Mouse (Mus musculus): ENCODE measurements around the gene Zdhhc16.

DNA sequence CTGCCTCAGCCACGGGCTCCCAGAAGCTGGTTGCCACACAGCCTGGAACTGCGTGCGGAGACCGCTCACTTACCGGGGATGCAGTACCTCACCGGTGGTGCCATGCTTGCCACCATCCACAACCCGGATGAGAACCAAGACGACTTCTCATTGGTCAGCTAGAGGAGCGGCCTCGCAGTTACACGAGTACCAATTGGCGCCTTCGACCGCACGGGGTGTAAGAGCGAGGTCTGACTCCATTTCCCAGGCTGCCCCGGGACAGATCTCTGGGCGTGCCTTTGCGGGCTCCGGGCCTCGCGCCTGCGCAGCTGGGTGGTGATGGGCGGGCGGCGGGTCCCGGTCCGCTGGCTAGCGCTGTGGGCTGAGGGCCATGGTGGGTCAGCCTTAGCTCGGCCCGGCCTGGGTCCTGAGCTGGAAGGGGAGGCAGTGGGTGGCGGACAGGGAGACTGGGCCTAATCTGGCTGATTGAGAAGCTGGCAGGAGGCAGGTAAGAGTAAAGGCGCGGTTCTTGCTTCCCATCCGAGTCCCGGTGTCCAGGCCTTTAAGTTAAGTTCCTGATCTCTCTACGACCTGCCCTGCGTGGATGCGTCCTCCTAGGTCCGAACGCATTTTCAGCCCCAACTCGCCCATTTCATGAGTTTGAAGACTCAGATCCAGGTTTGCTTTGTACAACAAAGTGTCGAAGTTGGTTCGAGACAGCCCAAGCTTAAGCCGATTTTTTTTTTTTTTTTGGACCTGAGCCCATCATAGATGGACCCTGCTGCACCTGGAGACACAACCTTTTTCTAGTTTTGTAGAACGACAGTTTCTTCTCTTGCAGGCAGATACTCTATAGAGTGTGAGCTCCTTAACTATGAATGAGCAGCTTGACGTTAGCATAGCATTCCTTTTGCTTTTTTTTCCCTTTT lies at the start of gene Zdhhc16, which contains the start of gene Exosc1:
- TF ChIP-seq POLR2A (IDR thresholded peaks at IDR 0.05; ENCODE audit: insufficient read depth, low read depth, low read length) (peak; percentile 79), CTCF (IDR thresholded peaks at IDR 0.05; ENCODE audit: insufficient read depth, low read depth, low read length) (no peak)
